Mouse (Mus musculus): ENCODE measurements around the gene Gm4737. TPM values are rescaled to one million over a fixed set of nuclear protein-coding genes. Genes with fewer than 3 reads are reported as not detected.

The Gm4737 gene
- polyA plus RNA-seq, 1 experiment from 2014 or later: 4.1 TPM

Other genes starting within 250 kb of the Gm4737 start
- gene Phldb2, start 201.5 kb downstream of the Gm4737 start, polyA plus RNA-seq (2015; fragmentation: Nextera tagmentation; extraction: Ambion mirVana): 6.8 and 7.9 TPM in 2 replicates
- gene Plcxd2, start 144.9 kb downstream of the Gm4737 start, polyA plus RNA-seq (2015; fragmentation: Nextera tagmentation; extraction: Ambion mirVana): 16.1 and 16.6 TPM in 2 replicates
- gene Cd96, start 34.8 kb downstream of the Gm4737 start, polyA plus RNA-seq (2015; fragmentation: Nextera tagmentation; extraction: Ambion mirVana): 0.06 TPM in 2 replicates